Mouse (Mus musculus) ES-Bruce4 (cell line): Measurements from ENCODE around the gene Tab1.

Experiments
- CTCF ChIP-seq: IDR thresholded peaks from one replicate; pipeline ENCODE4 v1.8.1; 2011; ENCODE audit warnings: low read depth, low read length
- EP300 ChIP-seq: IDR thresholded peaks from 2 replicates; pipeline ENCODE4 v1.6.1; 2011; ENCODE audit warnings: low read depth, low read length; ENCODE audit not compliant: insufficient read depth
- POLR2A ChIP-seq: IDR thresholded peaks from one replicate; pipeline ENCODE4 v1.8.1; 2011; ENCODE audit warnings: low read length; ENCODE audit not compliant: insufficient read depth

GRCm38 (mm10) chr15:80190075-80190474 is 57.1 kb downstream of the Tab1 start:
- TF ChIP-seq CTCF (no peak), POLR2A (no peak), EP300 (no peak)
